Mouse (Mus musculus): ENCODE measurements around the gene Gse1. TPM values are rescaled to one million over a fixed set of nuclear protein-coding genes. Genes with fewer than 3 reads are reported as not detected.

The Gse1 gene
- polyA plus RNA-seq, 1 experiment from 2014 or later, result 6.4 TPM

- no peak for TF ChIP-seq CTCF (IDR thresholded peaks at IDR 0.05; ENCODE audit: low read depth)
- H3K9ac ChIP-seq (ENCODE audit: low read depth, low read length), result no peak overlapping the region
- WGBS, result 49% methylated on average over 7 of the region's 7 CpGs
- no peak overlapping the region for H3K4me3 ChIP-seq (ENCODE audit: low read depth, low read length)
- ATAC-seq, result no peak
- no peaks in the 10 kb centered on the region; the same call in 1 of the 2 replicates for H3K27me3 ChIP-seq (replicated peaks; ENCODE audit: control insufficient read depth, insufficient read depth, low read length)
- H3K36me3 ChIP-seq (ENCODE audit: control insufficient read depth, insufficient read depth), result no peaks in the 10 kb centered on the region
- H3K27ac ChIP-seq (ENCODE audit: low read depth, low read length), result 0 out of 2 replicates have a peak overlapping the region, but pooled peaks have one; percentile 41
- H3K4me2 ChIP-seq (replicated peaks; ENCODE audit: low read depth), result no peak overlapping the region
- peaks cover 6% of the 10 kb centered on the region for H3K4me1 ChIP-seq (replicated peaks; ENCODE audit: control insufficient read depth, insufficient read depth, low read length)
- no peaks in the 10 kb centered on the region for H3K9me3 ChIP-seq (ENCODE audit: control insufficient read depth)
Observed at GRCm38 (mm10) chr8:120215416-120216141, 12.7 kb upstream of the Gse1 start.

- no peaks in the 10 kb centered on the region for H3K36me3 ChIP-seq (ENCODE audit: control insufficient read depth, insufficient read depth)
- 0 out of 2 replicates have a peak overlapping the region, but pooled peaks have one; percentile 24 for H3K4me2 ChIP-seq (replicated peaks; ENCODE audit: low read depth)
- no peak overlapping the region for H3K4me3 ChIP-seq (ENCODE audit: low read depth, low read length)
- no peak overlapping the region for H3K27ac ChIP-seq (ENCODE audit: low read depth, low read length)
- ATAC-seq, result peak; percentile 65; the same call in 1 of the 2 replicates
- WGBS, result 23% methylated on average over 13 of the region's 13 CpGs
- H3K27me3 ChIP-seq (replicated peaks; ENCODE audit: control insufficient read depth, insufficient read depth, low read length), result no peaks in the 10 kb centered on the region; the same call in 1 of the 2 replicates
- no peak for TF ChIP-seq CTCF (IDR thresholded peaks at IDR 0.05; ENCODE audit: low read depth)
- H3K9me3 ChIP-seq (ENCODE audit: control insufficient read depth), result no peaks in the 10 kb centered on the region
- H3K4me1 ChIP-seq (replicated peaks; ENCODE audit: control insufficient read depth, insufficient read depth, low read length), result peaks cover 6% of the 10 kb centered on the region
- no peak overlapping the region for H3K9ac ChIP-seq (ENCODE audit: low read depth, low read length)
Observed at GRCm38 (mm10) chr8:120216855-120217830, 11.1 kb upstream of the Gse1 start.

GRCm38 (mm10) chr8:120222548-120222947 is 5.7 kb upstream of the Gse1 start:
- no peak overlapping the region for H3K4me3 ChIP-seq (ENCODE audit: low read depth, low read length)
- H3K9ac ChIP-seq (ENCODE audit: low read depth, low read length), result no peak overlapping the region
- TF ChIP-seq CTCF (IDR thresholded peaks at IDR 0.05; ENCODE audit: low read depth), result no peak
- H3K4me2 ChIP-seq (replicated peaks; ENCODE audit: low read depth), result no peak overlapping the region
- 0 out of 2 replicates have a peak, but pooled peaks cover 1% of the 10 kb centered on the region for H3K27me3 ChIP-seq (replicated peaks; ENCODE audit: control insufficient read depth, insufficient read depth, low read length)
- H3K27ac ChIP-seq (ENCODE audit: low read depth, low read length), result no peak overlapping the region
- no peak for ATAC-seq
- H3K4me1 ChIP-seq (replicated peaks; ENCODE audit: control insufficient read depth, insufficient read depth, low read length), result no peaks in the 10 kb centered on the region
- WGBS, result 52% methylated on average over 11 of the region's 11 CpGs
- no peaks in the 10 kb centered on the region for H3K9me3 ChIP-seq (ENCODE audit: control insufficient read depth)
- H3K36me3 ChIP-seq (ENCODE audit: control insufficient read depth, insufficient read depth), result no peaks in the 10 kb centered on the region

DNA sequence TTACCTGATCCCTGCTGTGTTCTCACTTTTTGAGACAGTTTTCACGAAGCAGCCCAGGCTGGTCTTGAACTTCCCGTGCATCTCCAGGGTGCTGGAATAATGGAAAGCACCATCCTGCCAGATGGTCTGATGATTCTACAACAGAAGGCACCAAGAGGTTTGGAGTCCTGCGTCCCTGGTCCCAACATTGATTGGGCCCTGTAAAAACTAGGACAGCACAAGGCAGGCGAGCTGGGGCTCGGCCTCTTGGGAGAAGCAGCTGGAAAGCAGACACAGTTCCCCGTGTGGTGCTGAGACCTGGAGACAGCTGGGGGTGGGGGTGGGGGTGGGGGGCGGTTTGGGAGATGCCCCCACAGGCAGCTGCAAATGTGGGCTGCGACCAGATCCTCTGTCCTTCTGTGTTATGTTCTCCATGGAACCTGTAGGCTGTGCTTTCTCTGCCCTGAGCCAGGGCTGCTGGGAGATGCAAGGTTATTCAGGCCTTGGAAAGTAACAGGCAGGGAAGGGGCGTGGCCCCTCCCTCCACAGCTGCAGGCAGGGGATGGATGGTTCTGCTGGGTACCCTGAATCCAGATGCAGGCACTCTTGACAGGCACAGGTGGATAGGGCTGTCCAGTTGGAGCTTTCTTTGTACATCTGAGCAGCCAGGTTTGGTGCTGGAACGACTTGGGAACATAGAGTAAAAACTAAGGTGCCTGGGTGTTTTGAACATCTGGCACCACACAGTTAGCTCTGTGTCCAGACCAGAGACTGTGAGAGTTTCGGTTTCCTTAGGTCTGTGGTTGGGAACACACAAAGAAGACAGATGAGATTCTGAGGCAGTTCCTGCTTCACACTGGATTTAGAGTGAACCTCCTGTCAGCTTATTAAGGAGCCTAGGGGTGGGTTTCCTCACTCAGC is 3.5 kb upstream of the Gse1 start:
- 53% methylated on average over 11 of the region's 11 CpGs for WGBS
- no peaks in the 10 kb centered on the region for H3K4me1 ChIP-seq (replicated peaks; ENCODE audit: control insufficient read depth, insufficient read depth, low read length)

DNA sequence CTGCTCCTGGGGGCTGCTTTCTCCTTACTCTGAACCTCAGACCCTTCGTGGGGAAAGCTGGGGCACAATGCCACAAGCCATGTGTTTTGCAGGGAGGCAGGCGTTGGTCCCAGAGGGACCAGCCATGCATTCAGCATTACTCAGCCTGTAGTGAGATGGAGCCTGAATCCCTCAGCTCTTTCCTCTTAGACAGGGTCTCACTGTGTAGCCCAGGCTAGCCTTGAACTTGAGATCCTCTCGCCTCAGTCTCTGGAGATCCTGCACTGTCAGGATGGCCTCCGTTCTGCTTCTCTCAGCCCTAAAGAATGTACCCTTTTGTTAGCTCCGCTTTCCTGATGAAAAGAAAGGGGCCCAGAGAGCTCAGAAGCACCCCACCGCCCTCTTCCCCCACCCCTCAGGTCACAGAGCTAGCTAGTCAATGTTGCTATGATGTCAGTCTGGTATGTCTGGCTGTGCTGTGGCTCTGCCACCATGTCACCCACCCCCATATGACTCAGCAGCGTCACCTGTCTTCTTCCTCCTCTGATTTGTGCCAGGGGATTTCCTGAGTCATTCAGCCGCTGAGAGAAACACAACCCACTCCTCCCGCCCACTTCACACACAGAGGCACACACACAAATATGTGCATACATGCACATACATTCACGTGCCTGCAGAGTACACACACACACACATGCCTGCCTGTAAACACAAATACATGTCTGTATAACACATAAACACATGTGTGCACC is 2.7 kb upstream of the Gse1 start:
- WGBS, result 56% methylated on average over 10 of the region's 10 CpGs
- no peak overlapping the region for H3K9ac ChIP-seq (ENCODE audit: low read depth, low read length)

More for the DNA sequence above, 3.5 kb upstream of the Gse1 start:
- Histone ChIP-seq H3K9me3 (ENCODE audit: control insufficient read depth) (no peaks in the 10 kb centered on the region), H3K4me3 (ENCODE audit: low read depth, low read length) (no peak overlapping the region), H3K27me3 (replicated peaks; ENCODE audit: control insufficient read depth, insufficient read depth, low read length) (peaks cover 19% of the 10 kb centered on the region), H3K9ac (ENCODE audit: low read depth, low read length) (no peak overlapping the region), H3K4me2 (replicated peaks; ENCODE audit: low read depth) (no peak overlapping the region), H3K27ac (ENCODE audit: low read depth, low read length) (no peak overlapping the region), H3K36me3 (ENCODE audit: control insufficient read depth, insufficient read depth) (no peaks in the 10 kb centered on the region)
- TF ChIP-seq CTCF (IDR thresholded peaks at IDR 0.05; ENCODE audit: low read depth), result no peak
- ATAC-seq, result no peak

More for the DNA sequence above, 2.7 kb upstream of the Gse1 start:
- Histone ChIP-seq H3K4me2 (replicated peaks; ENCODE audit: low read depth) (no peak overlapping the region), H3K9me3 (ENCODE audit: control insufficient read depth) (no peaks in the 10 kb centered on the region), H3K27ac (ENCODE audit: low read depth, low read length) (no peak overlapping the region), H3K4me1 (replicated peaks; ENCODE audit: control insufficient read depth, insufficient read depth, low read length) (no peaks in the 10 kb centered on the region), H3K4me3 (ENCODE audit: low read depth, low read length) (no peak overlapping the region), H3K27me3 (replicated peaks; ENCODE audit: control insufficient read depth, insufficient read depth, low read length) (peaks cover 26% of the 10 kb centered on the region), H3K36me3 (ENCODE audit: control insufficient read depth, insufficient read depth) (no peaks in the 10 kb centered on the region)
- 0 out of 2 replicates have a peak, but pooled peaks have one; percentile 4 for TF ChIP-seq CTCF (IDR thresholded peaks at IDR 0.05; ENCODE audit: low read depth)
- no peak for ATAC-seq
